Mouse (Mus musculus) spleen, embryonic (tissue): ENCODE data around the gene Samd14.
"Not testable (repeated sequence)": the region's sequence is repeated elsewhere in the genome, so short reads cannot be mapped to it uniquely, and the experiment has no call there.

Experiments used
- CTCF ChIA-PET: fragments of 350-600 bp; sonication (Branson Sonifier 250); formaldehyde crosslinking; loops from one replicate; lab custom pipeline; 2022; lab: Charles Lee

The Samd14 gene

DNA sequence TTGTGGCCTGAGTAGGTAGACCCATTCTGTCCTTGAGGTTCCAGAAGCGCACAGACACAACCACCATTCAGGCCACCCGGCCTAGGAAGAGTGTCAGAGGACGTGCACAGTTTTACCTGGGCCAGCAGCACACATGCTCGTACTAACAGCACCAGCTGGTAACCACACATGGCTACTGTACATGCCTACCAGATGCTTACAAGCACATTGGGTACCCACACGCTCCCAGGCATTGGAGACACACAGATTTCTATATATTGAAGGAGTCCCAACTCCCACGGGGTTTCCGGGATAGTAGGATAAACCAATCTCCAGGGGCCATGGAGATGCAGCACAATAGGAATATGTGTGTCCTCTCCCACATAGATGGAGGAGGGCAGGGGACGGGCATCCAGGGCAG lies 7.0 kb upstream of the Samd14 start:
- CTCF ChIA-PET, result interaction anchor here (0.6 kb wide), 1 partner anchor 1354 kb away, joined by 4 read pairs; no protein-coding TSS in a partner anchor

DNA sequence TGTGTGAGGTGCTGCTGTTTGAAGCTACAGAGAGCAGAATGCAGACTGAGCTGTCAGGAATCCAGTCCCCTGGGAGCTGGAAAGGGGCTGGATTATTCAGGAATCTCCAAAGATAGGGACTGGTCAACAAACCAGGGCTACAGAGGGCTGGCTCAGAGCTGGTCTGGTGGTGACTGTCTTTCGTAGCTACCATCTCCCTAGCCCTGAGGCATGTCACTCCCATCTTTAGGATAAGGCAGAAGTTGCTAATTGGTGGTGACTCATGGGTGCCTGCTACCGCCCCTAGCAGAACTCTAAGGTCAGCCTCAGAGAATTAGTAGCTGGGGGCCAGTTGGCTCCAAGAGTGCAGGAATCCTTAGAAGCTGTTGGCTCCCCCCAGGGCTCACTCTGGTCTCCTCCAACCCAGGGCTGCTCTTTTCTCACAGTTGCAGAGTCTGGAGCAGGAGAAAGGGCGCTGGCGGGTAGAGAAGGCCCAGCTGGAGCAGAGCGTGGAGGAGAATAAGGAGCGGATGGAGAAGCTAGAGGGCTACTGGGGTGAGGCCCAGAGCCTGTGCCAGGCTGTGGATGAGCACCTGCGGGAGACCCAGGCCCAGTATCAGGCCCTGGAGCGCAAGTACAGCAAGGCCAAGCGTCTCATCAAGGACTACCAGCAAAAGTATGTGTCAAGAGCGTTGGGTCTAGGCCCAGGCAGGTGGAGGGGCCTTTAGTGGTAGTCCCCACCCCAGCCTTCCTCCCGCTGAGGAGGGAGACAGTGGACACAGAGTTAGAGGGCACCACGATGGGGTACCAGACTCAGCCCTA lies 5.3 kb upstream of the Samd14 start:
- CTCF ChIA-PET, result interaction anchor here (0.7 kb wide), 1 partner anchor 45 kb away, joined by 12 read pairs; no protein-coding TSS in a partner anchor

DNA sequence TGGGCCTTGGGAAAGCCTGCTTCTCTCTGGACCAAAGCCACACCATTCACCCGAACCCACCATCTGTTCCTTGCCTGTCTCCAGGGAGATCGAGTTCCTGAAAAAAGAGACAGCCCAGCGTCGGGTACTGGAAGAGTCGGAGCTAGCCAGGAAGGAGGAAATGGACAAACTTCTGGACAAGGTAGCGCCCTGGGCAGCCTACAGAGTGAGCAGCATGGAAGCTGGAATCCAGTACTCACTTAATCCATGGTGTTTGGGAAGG lies 4.8 kb upstream of the Samd14 start:
- CTCF ChIA-PET, result no interaction called here

DNA sequence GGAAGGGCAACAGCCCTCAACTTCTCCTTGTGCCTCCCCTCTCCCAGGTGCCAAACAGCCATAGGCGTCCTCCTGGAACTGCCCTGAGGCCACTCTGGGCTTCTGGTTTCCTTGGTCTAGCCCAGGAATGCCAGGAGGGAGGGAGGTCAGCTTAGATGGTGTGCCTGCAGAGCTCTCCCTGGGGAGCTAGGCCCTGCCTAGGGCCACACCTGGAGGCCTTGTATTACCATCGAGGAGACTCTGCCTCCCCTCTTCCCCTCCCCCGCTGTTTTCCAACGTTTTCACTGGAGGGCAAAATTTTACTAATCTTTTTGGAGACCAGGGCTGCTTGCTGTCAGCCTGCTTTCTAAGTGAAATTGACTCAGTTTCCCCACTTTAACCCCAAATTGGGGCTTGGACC lies 3.6 kb upstream of the Samd14 start:
- CTCF ChIA-PET, result interaction anchor here (0.5 kb wide), 1 partner anchor 685 kb away, joined by 4 read pairs; no protein-coding TSS in a partner anchor

DNA sequence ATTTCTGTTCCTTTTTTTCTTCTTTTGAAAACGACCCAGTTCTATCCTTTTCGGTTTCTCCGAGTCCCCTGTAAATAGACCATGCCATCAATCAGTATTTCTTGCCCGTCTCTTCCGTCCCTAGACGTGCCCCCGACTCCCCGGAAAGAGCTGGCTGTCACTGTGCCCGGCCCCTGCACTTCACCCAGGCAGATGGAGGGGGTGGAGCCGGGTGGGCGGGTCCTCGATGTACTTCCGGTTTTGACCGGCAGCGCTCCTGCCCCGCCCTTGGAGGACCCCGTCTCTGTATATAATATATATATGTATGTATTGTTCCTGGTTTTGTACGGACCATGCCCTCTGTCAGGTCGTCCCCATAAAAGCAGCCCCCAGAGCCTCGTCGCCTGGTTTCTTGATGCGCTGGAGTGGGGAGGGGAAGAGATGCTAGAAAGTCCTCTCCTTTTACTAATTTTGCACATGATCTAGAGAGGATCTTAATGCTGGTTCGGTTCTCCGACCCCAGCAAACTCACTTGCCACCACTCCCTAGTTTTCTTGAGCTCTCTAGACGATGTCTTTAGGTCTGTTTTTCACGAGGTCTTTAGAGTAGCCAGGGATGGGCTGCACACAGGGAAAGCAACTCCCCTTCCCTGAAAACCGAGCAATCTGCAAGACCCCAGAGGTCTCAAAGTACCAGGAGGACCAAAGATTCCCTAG lies 3.0 kb upstream of the Samd14 start:
- CTCF ChIA-PET, result interaction anchor here (0.6 to 0.7 kb wide), 4 partner anchors 11 to 252 kb away, joined by 3 to 4 read pairs (median 3); no protein-coding TSS in a partner anchor

DNA sequence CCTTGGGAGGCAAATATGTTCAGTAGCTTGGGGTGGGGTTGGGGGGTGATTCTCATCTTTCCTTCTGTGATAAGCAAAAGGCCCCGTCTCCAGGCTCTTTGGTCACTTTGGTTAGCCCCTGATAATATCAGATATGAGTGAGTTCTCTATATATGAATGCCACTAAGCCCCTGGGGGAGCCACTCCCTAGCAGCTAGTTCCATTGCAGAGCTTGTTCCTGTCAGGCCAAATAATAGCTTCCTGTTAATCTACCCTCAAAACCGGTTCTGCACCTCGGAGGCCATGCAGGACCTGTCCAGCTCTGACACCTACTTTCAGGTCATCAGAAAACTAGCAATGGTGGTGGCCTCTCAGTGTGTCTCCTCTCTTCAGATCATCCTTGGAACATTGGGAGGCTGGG lies 2.3 kb upstream of the Samd14 start:
- CTCF ChIA-PET, result interaction anchor here (0.6 to 0.7 kb wide), 4 partner anchors 10 to 251 kb away, joined by 3 to 4 read pairs (median 3); no protein-coding TSS in a partner anchor

DNA sequence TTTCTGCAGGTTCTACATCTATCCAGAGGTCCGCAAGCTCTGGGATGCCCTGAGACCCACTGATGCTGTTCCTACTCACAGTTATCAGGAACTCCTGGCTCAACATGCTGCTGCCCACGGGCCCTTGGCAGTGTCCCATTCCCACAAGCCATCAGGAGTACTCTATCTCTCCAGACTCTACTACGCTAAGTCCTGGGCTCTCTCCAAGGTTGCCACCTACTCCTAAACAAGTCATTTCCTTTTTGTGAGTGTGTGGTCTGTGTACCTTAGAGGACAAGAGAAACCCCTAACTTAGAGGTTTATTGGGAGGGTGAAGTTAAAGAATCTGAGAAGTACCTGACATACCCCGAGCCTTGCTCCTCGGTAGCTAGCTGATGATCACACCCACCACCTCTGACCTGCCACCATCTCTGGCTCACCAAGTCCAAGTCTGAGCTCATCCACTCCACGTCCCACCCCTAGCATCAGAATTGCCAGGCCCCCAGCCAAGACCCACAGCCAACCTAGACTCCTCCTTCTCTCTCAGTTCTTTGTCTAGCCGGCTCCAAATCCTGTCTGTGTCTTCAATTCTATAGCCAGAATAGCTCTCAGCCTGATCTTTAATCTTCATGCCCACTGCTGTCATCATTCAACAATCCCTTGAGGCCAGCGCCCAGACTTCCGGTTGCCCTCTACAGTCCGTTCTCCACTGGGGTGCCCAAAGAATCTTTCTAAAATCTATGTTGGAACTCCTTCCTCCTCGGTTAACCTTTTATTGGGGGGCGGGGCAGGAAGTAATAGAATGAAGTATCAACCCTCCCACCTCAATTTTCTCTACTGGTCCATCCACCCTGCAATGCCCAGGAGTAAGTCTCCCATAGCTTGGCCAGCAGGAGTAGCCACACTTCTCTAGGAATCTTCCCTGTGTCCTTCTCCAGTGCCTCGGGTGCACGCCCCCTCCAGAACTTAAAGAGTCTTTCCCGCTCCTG lies 734 bp upstream of the Samd14 start:
- CTCF ChIA-PET, result interaction anchor here (0.5 kb wide), 1 partner anchor 34 kb away, joined by 6 read pairs; no protein-coding TSS in a partner anchor

DNA sequence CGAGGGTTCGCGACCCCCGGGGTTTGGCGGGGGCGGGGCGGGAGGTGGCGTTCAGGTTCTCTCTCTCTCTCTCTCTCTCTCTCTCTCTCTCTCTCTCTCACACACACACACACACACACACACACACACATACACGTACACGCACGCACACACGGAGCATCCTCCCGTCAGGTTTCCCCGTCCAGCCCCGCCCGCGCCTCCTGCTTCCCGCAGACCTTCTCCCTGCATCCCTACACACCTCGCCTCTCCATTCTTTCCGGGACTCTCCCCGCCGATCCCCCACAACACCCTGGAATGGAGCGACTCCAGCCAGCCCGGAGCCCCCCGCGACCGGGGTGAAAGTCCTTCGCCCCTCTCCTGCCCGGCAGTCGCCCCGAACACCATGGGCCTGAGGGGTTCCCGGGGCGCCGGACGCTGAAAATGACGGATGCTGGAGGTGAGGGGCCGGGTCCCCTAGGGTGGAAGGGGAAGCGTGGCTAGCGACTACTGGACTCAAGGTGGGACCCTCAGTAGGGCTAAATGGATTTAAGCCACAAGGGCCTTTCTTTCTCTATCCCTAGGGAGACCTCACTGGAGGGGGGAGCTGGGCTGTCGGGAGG lies 561 bp downstream of the Samd14 start:
- CTCF ChIA-PET, result no interaction called here

DNA sequence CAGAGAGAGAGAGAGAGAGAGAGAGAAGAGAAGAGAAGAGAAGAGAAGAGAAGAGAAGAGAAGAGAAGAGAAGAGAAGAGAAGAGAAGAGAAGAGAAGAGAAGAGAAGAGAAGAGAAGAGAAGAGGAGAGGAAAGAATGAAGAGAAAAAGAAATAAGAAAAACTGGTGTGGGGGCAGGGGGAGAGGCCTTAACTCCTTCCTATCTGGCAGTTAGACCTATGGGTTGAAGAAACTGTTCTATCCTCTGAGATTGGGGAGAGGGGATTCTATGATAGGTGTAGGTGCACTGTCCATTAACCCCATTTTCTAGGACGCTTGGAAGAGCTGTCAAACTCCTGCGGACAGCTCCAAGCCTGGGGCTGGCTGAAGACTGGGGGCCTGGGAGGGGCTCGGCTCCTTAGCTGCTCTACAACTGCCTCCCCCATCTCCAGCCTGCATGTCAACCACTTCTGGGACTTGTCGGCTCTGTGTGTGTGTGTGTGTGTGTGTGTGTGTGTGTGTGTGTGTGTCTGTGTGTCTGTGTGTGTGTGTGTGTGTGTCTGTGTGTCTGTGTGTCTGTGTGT lies 1.2 kb downstream of the Samd14 start:
- CTCF ChIA-PET, result not testable (repeated sequence)

DNA sequence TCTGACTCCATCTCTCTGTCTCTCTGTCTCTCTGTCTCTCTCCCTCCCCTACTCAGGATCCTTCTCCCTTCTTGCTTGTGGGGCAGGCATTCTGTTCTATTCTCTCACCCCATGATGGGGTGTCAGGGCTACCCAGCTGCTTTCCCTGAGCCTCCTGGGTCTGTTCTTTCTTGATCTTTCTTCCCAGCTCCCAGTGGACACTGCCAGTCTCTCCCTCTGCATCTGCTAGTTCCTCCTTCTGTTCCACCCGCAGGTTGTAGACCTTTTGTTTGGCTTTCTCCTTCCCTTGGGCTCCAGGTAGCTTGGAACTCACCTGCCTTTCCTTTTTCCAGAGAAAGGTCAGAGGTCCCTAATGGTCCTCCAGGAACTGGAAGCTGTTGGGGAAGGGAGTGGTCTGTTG lies 1.7 kb downstream of the Samd14 start:
- CTCF ChIA-PET, result no interaction called here

DNA sequence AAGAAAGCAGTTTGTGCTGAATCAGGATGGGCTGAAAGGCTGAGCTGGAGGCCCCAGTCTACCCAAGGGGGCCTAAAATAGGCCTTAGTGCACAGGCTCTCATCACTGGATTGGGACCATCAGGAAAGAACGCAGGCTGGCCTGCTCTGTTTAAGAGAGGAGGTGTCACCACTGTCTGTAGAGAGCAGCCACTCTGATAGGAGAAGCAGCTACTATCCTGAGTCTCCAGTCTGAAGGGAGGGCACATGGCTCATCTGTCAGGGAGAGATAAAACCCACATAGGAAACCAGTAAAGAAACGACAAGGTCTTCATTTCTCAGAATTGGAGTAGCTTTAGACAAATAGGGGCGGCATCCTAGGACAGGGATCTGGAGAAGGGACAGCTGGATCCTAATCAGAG lies 2.4 kb downstream of the Samd14 start:
- CTCF ChIA-PET, result no interaction called here

DNA sequence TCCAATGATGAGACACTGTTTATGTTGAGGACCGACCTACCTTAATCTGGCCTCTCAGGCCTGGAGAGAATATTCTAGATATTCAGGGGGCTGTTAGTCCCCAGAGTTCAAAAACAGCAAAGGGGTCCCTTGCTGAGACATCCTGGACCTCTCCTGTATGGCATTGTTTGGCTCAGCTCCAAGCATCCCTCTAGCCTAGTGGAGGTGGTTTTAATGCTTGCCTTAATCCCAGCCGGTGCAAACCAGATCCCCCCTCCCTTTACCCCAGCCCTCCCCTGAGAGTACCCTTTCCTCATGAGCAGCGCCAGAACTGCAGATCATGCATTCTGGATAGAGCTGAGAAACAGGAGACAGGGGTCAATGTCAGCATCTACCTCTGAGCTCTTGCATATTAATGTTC lies 2.8 kb downstream of the Samd14 start:
- CTCF ChIA-PET, result no interaction called here

DNA sequence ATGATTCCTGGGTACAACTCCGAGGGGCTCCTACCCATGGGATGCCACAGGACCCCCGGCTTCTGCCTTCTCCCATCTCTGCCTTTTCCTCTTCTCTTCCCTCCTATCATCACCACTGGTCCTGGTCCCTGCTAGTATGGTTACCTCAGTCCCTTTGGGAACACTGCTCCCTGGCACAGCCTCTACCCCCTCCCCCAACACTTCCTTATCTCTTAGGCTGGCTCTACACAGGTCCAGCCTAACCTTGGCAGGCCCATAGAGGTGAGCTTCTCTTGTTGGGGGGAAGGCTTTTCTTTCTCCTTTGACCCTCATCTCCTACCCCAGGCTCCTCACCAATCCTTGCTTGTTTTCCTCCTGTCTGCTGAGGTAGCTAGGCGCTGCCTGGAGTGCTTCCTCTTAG lies 5.8 kb downstream of the Samd14 start:
- CTCF ChIA-PET, result no interaction called here

DNA sequence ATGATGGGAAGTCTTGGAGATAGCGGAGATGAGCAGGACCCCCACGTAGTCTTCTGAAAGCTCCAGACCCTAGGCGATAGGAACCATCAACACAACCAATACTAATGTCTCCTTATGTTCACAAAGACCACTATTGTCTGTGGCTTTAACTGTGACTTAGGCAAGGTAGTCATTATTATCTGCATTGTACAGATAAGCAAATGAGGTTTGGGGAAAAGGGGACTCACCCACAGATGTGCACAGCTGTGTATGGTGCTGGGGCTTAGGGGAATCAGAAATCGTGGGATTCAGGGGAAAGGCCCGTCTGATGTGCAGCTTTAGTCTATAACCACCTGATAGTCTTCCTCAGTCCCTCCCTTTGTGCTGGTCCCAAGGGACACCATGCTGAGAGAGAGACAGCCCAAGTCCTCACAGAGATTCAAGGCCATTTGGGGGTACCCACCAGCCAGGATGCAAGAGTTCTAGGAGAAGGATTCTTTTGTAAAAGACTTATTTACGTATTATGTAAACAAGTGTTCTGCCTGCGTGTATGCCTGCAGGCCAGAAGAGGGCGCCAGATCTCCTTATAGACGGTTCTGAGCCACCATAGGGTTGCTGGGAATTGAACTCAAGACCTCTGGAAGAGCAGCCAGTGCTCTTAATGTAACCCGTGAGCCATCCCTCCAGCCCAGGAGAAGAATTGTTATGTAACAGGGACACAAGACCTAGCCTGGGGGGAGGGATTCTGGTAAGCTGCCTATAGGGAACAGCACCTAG lies 12.7 kb downstream of the Samd14 start:
- CTCF ChIA-PET, result no interaction called here

DNA sequence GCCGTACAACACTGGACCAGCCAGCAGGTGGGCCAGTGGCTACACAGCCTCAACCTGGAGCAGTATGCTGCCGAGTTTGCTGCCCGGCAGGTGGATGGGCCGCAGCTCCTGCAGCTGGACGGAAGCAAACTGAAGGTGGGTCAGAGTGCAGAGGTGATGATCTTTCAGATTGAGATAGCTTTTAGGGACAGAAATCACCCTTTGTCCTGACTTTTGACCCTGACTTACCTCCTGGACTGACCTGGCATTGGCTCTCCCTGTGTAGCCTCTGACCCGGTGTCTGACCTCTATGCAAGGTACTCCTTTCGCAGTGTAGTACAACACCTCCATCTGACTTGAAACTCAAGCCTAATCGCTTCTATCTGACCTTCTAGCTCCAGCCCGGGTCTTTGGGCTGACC lies 13.8 kb downstream of the Samd14 start:
- CTCF ChIA-PET, result no interaction called here

DNA sequence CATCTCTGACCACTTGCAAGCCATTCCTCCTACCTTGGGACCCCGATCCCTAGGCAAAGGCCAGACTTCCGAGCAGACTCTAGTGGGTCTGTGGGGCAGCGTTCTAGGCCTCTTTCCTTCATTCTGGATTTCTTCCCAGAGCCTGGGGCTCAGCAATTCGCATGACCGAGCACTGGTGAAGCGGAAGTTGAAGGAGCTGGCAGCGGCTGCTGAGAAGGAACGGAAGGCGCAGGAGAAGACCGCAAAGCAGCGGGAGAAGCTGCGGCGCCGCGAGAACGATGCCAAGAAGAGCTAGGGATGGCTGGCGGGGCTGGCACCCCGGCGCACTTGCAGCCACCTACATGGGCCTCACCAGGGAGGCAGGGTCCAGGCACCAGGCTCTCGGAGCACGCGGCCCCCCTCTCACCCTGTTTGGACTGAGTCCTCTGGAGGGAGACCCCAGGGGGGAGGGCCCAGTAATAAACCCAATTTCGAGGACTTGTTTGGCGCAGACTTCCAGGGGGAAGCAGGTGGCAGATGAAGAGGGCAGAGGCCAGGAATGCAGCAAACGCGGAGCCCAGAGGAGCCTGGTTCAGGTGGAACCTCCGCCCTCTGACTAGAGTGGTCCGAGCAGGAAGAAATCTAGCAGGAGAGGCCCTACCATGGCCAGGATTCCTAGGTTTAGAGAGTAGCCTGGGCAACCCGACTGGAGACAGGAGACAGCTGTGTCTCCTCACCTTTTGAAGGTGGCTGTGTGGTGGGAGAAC lies 14.9 kb downstream of the Samd14 start:
- CTCF ChIA-PET, result interaction anchor here (0.7 kb wide), 1 partner anchor 18 kb away, joined by 3 read pairs; no protein-coding TSS in a partner anchor

DNA sequence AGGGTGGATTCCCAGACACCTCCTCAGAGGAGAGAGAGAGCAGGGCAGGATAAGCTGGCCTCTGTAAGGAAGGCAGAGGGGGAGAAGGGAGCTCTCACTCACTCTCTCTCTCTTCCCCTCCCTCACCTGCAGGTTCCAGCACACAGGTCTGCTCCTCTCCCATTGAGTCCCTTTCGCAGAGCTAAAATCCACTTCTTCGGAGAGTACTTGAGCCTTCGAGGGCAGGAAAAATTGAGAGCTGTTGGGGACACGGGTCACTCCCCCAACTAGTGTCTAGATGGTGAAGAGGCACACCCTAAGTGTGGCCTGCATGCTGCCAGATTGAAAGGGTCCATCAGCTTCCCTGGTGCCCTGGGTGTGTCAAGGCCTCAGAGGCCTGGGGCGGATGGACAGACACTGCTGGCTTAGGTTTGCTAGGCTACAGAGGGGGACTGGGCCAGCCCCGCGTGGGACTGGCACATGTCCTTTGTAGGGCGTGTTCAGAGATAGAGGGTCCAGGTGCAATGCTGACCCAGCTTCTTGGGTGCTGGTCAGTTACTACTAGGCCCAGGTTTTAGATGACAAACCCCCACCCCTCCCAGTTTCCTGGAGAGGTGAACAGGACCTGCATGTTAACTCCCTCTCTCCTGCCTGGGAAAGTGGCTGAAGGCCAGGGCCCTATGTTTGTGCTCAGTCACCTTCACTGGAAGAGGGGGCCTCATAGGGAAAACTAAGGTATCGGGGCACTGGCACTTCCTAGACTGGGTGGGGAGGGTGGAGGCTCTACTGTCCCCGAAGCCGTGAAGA lies 15.7 kb downstream of the Samd14 start:
- CTCF ChIA-PET, result interaction anchor here (0.7 kb wide), 1 partner anchor 18 kb away, joined by 3 read pairs; no protein-coding TSS in a partner anchor

DNA sequence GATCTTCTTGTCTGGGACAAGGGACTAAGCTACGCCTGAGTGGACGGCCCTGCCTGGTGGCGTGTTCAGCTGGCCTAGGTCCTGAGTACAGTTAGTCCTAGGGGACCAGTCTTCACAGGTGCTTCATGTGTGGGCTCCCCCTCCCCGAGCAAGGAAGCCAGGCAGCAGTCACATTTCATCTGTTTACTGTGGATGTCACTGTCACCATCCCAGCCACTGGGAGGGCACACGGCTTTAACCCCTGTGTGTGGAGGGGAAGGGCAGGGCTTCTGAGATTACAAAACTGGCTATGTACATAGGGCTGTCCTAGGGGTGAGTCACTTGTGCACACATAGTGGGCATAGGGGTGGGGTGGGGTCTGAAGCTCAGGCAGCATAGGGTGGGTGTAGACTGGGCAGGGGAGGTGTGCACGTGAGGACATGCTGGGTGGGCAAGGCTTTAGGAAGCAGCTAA lies 16.4 kb downstream of the Samd14 start:
- CTCF ChIA-PET, result no interaction called here

DNA sequence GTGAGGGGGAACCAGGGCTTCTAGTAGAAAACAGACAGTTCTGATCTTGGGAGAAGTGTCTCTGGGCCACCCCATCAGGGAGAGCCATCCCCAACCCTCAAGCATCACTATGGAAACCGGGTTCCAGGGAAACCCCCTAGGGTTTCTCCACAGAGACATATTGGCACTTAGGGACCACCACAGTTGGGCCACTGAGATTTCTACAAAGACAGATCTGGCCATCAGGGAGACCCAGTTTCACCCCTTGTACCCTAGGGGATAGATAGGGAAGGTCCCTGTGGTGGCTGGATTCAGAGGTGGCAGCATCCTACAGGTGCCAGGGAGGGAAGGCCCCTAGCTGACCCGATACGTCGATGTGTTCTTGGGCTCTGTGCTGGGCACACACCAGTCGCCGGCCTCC lies 17.2 kb downstream of the Samd14 start:
- CTCF ChIA-PET, result no interaction called here
